Mouse (Mus musculus): ENCODE measurements around the gene Cenph. TPM values are rescaled to one million over a fixed set of nuclear protein-coding genes. Genes with fewer than 3 reads are reported as not detected.
"Not testable (repeated sequence)": the region's sequence is repeated elsewhere in the genome, so short reads cannot be mapped to it uniquely, and the experiment has no call there.

The Cenph gene
- polyA plus RNA-seq, 1 experiment from 2014 or later, result 11.5 TPM

DNA sequence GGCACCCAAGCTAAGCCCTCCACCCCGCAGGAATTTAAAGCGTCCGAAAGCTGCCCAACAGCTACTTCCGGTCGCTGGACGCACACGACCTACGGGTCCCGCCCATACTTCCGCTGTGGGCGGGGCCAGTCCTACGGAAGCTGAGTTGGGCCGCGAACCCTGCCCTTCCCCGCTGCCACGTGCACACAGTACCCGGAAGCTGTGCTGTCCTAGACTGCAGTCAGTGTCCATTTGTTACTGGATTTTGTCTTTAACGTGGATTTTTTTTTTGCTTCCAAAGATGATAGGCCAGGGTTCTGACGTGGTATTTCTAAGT is 44.9 kb downstream of the Cenph start, which contains the start of gene Cdk7:
Cdk7 (minus strand) TSS at position 79 of the 316 bp plus-strand sequence.
- DNase-seq (ENCODE audit: low spot score) (peak; percentile 96), ATAC-seq (ENCODE audit: low FRiP score, low TSS enrichment) (peak; percentile 99)
- H3K4me1 ChIP-seq (replicated peaks; ENCODE audit: control insufficient read depth, insufficient read depth), result 0 out of 2 replicates have a peak, but pooled peaks cover 3% of the 10 kb centered on the region
- peak within 1 kb of the TSS; percentile 92 for H3K9ac ChIP-seq (ENCODE audit: low read length)
- H3K4me3 ChIP-seq (ENCODE audit: low read depth, low read length), result peak within 1 kb of the TSS; percentile 86
- peak within 1 kb of the TSS; percentile 90 for H3K4me2 ChIP-seq (replicated peaks; ENCODE audit: low read depth)
- peaks cover 4% of the 10 kb centered on the region; the same call in 1 of the 2 replicates for H3K36me3 ChIP-seq (ENCODE audit: control insufficient read depth, insufficient read depth, low read length)
- TF ChIP-seq CTCF (IDR thresholded peaks at IDR 0.05; ENCODE audit: low read depth) (no peak), EP300 (optimal IDR thresholded peaks at IDR 0.05) (peak; percentile 26)
- peak within 1 kb of the TSS; percentile 94 for H3K27ac ChIP-seq (replicated peaks)
- WGBS, result under 1% methylated on average over 19 of the region's 19 CpGs
- no peaks in the 10 kb centered on the region for H3K27me3 ChIP-seq (ENCODE audit: control insufficient read depth, insufficient read depth, low read length)
- H3K9me3 ChIP-seq (ENCODE audit: control insufficient read depth, low read length), result no peaks in the 10 kb centered on the region

DNA sequence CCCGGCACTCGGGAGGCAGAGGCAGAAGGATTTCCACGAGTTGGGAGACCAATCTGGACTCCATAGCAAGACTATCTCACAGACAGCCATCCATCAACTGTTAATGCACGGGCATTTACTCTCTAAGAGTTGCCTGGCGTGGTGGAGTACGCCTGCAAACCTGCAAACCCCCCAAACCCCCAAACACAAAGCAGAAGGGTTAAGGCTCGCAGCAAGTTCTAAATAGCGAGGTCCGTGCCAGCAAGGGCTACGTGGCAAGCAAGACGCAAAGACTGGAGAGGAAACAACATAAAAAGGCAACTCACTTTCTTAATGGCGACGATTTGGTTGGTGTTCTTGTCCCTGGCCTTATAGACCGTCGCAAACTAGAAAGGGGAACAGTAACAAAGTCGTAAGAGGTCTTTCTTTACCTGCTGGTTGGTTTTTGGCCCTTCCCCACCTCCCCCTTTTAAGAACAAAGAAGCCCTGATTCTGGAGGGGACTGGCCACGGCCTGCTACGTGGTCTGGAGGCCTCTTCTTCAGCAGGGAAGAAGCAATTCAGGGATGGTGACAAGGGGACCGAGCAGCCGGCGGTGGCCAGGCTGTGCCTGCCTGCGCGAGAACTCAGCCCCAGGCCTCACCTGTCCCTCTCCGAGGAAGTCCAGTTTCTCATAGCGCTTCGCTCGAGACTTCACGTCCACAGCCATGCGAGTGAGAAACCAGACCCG is 45.4 kb downstream of the Cenph start:
- ATAC-seq (ENCODE audit: low FRiP score, low TSS enrichment) (no peak), DNase-seq (ENCODE audit: low spot score) (peak; percentile 38)
- Histone ChIP-seq H3K9ac (ENCODE audit: low read length) (peak overlapping the region; percentile 92), H3K4me2 (replicated peaks; ENCODE audit: low read depth) (peak overlapping the region; percentile 90), H3K36me3 (ENCODE audit: control insufficient read depth, insufficient read depth, low read length) (peaks cover 6% of the 10 kb centered on the region; the same call in 1 of the 2 replicates), H3K9me3 (ENCODE audit: control insufficient read depth, low read length) (no peaks in the 10 kb centered on the region), H3K27ac (replicated peaks) (peak overlapping the region; percentile 94), H3K27me3 (ENCODE audit: control insufficient read depth, insufficient read depth, low read length) (no peaks in the 10 kb centered on the region), H3K4me3 (ENCODE audit: low read depth, low read length) (peak overlapping the region; percentile 86), H3K4me1 (replicated peaks; ENCODE audit: control insufficient read depth, insufficient read depth) (0 out of 2 replicates have a peak, but pooled peaks cover 3% of the 10 kb centered on the region)
- no peak for TF ChIP-seq EP300 (optimal IDR thresholded peaks at IDR 0.05)
- TF ChIP-seq CTCF (IDR thresholded peaks at IDR 0.05; ENCODE audit: low read depth), result no peak
- WGBS, result under 1% methylated on average over 30 of the region's 30 CpGs

DNA sequence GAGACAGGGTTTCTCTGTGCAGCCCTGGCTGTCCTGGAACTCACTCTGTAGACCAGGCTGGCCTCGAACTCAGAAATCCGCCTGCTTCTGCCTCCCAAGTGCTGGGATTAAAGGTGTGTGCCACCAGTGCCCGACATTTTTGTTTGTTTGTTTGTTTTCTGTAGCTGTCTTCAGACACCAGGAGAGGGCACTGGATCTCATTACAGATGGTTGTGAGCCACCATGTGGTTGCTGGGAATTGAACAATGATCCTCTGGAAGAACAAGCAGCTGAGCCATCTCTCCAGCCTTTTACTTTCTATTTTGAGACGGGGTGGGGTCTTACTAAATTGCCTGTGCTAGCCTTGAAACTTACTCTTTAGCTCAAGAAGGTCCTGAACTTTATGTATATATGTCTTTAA is 47.2 kb downstream of the Cenph start:
- not testable (repeated sequence) for DNase-seq (ENCODE audit: low spot score); H3K9ac ChIP-seq (ENCODE audit: low read length); H3K36me3 ChIP-seq (ENCODE audit: control insufficient read depth, insufficient read depth, low read length); H3K27me3 ChIP-seq (ENCODE audit: control insufficient read depth, insufficient read depth, low read length); H3K4me1 ChIP-seq (replicated peaks; ENCODE audit: control insufficient read depth, insufficient read depth); H3K27ac ChIP-seq (replicated peaks); H3K4me3 ChIP-seq (ENCODE audit: low read depth, low read length); H3K4me2 ChIP-seq (replicated peaks; ENCODE audit: low read depth); H3K9me3 ChIP-seq (ENCODE audit: control insufficient read depth, low read length); ATAC-seq (ENCODE audit: low FRiP score, low TSS enrichment)
- WGBS, result 91% methylated on average over 4 of the region's 4 CpGs
- TF ChIP-seq CTCF (IDR thresholded peaks at IDR 0.05; ENCODE audit: low read depth), result 0 out of 2 replicates have a peak, but pooled peaks have one; percentile 8

DNA sequence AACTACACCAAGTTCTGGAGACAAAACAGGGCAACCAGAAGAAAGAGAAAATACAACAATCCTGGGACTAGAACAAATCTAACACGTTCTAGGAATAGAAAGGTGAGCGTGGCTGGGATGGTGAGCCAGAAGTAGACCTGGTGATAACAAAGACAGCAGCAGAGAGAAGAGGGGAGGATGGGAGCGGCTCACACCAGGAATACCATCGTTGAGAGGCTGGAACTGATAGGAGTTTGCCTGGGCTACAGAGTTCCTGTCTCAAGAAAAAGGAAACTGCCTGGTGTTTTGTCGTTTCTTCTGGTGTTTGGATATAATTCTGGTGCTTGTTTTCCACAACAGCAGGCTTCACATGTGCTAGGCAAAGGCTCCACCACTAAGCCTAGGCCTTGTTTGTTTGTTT is 47.6 kb downstream of the Cenph start:
- 0 out of 2 replicates have a peak, but pooled peaks cover 3% of the 10 kb centered on the region for H3K4me1 ChIP-seq (replicated peaks; ENCODE audit: control insufficient read depth, insufficient read depth)
- no peak overlapping the region for H3K9ac ChIP-seq (ENCODE audit: low read length)
- H3K27me3 ChIP-seq (ENCODE audit: control insufficient read depth, insufficient read depth, low read length), result no peaks in the 10 kb centered on the region
- no peak for ATAC-seq (ENCODE audit: low FRiP score, low TSS enrichment)
- DNase-seq (ENCODE audit: low spot score), result no peak
- no peak overlapping the region for H3K27ac ChIP-seq (replicated peaks)
- no peak overlapping the region for H3K4me3 ChIP-seq (ENCODE audit: low read depth, low read length)
- peaks cover 5% of the 10 kb centered on the region; the same call in 1 of the 2 replicates for H3K36me3 ChIP-seq (ENCODE audit: control insufficient read depth, insufficient read depth, low read length)
- TF ChIP-seq CTCF (IDR thresholded peaks at IDR 0.05; ENCODE audit: low read depth), result no peak
- no peak for TF ChIP-seq EP300 (optimal IDR thresholded peaks at IDR 0.05)
- no peak overlapping the region for H3K4me2 ChIP-seq (replicated peaks; ENCODE audit: low read depth)
- H3K9me3 ChIP-seq (ENCODE audit: control insufficient read depth, low read length), result no peaks in the 10 kb centered on the region
- WGBS, result 89% methylated on average over 5 of the region's 5 CpGs

DNA sequence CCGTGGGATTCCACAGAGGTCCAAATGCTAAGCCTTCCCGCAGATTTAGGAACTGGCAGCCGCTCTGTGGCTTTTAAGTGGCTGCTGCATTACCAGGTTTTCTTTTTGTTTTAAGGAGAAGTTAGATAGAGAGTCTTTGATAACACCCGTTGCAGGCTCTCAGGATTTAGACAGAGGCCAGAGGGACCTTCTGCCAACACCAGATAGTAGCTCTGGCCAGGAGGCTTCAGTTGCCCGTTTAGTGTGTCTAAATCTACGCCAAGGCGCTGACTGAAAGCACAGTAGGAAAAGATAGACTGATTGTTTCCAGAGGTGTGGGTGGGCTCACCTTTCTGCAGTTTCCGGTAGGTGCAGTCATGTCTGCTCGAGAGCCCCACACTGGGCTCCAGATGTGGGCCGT is 50.5 kb downstream of the Cenph start:
- WGBS, result 87% methylated on average over 10 of the region's 10 CpGs

More for the DNA sequence above, 50.5 kb downstream of the Cenph start:
- no peak for ATAC-seq (ENCODE audit: low FRiP score, low TSS enrichment)
- TF ChIP-seq EP300 (optimal IDR thresholded peaks at IDR 0.05) (no peak), CTCF (IDR thresholded peaks at IDR 0.05; ENCODE audit: low read depth) (no peak)
- Histone ChIP-seq H3K27me3 (ENCODE audit: control insufficient read depth, insufficient read depth, low read length) (no peaks in the 10 kb centered on the region), H3K4me3 (ENCODE audit: low read depth, low read length) (no peak overlapping the region), H3K9me3 (ENCODE audit: control insufficient read depth, low read length) (no peaks in the 10 kb centered on the region), H3K4me2 (replicated peaks; ENCODE audit: low read depth) (no peak overlapping the region), H3K27ac (replicated peaks) (no peak overlapping the region), H3K4me1 (replicated peaks; ENCODE audit: control insufficient read depth, insufficient read depth) (0 out of 2 replicates have a peak, but pooled peaks cover 3% of the 10 kb centered on the region), H3K9ac (ENCODE audit: low read length) (no peak overlapping the region), H3K36me3 (ENCODE audit: control insufficient read depth, insufficient read depth, low read length) (peaks cover 8% of the 10 kb centered on the region; the same call in 1 of the 2 replicates)
- no peak for DNase-seq (ENCODE audit: low spot score)
